Mouse (Mus musculus) heart, postnatal 14 days (tissue): ENCODE measurements around the gene Dennd5b. TPM values are rescaled to one million over a fixed set of nuclear protein-coding genes. Genes with fewer than 3 reads are reported as not detected.

Source experiments
- DNase-seq, 2 experiments: peaks; one replicate each; pipeline ENCODE4 v3.0.0; 2021 to 2022
- intact Hi-C: fragments of 180-260 bp; cut with DNase I; formaldehyde crosslinking; loops from one replicate; pipeline ENCODE4 v1.15.1; 2025
- total RNA-seq, 2 experiments: library from RNA; stranded (reverse); gene quantifications; 2 replicates each; pipeline ENCODE4 v1.2.3; 2021

Gene Dennd5b
- total RNA-seq, 2 experiments from 2014 or later: 20.5 to 23.3 TPM

- intact Hi-C loops: loop anchor here (5.0 kb wide), 1 partner anchor 35 kb away; no protein-coding TSS in a partner anchor
- DNase-seq: no peak
These were observed 6.1 kb upstream of the Dennd5b start for GRCm38 (mm10) chr6:149107615-149108014.

- intact Hi-C loops: loop anchor here (5.0 kb wide), 2 partner anchors 46 to 156 kb away; partner anchors contain the start of gene Sinhcaf
- DNase-seq: no peak
These were observed 2.0 kb upstream of the Dennd5b start for GRCm38 (mm10) chr6:149103451-149103850.

- no peak for DNase-seq
- intact Hi-C loops: loop anchor here (2.0 to 5.0 kb wide), 3 partner anchors 17 to 155 kb away; partner anchors contain the start of gene Sinhcaf
These were observed 413 bp upstream of the Dennd5b start for GRCm38 (mm10) chr6:149101943-149102243.

GRCm38 (mm10) chr6:149100174-149101075 lies 1.1 kb downstream of the Dennd5b start:
- intact Hi-C loops: loop anchor here (2.0 to 5.0 kb wide), 3 partner anchors 18 to 153 kb away; partner anchors contain the start of gene Sinhcaf
- peak; percentile 54 to 59 for DNase-seq

- DNase-seq: no peak
- intact Hi-C loops: no loop called here
These were observed 2.5 kb downstream of the Dennd5b start for GRCm38 (mm10) chr6:149098993-149099392.

GRCm38 (mm10) chr6:149097276-149097675 lies 4.2 kb downstream of the Dennd5b start:
- intact Hi-C loops: no loop called here

GRCm38 (mm10) chr6:149096233-149096632 lies 5.2 kb downstream of the Dennd5b start:
- intact Hi-C loops: no loop called here
- DNase-seq: no peak

More at GRCm38 (mm10) chr6:149097276-149097675, 4.2 kb downstream of the Dennd5b start:
- no peak for DNase-seq

GRCm38 (mm10) chr6:149095389-149095788 lies 6.1 kb downstream of the Dennd5b start:
- intact Hi-C loops: no loop called here
- DNase-seq: peak in 1 of 2 experiments; percentile 12

- intact Hi-C loops: no loop called here
- DNase-seq: no peak
These were observed 6.9 kb downstream of the Dennd5b start for GRCm38 (mm10) chr6:149094555-149094954.

GRCm38 (mm10) chr6:149093465-149093864 lies 8.0 kb downstream of the Dennd5b start:
- DNase-seq: peak; percentile 5 to 16
- intact Hi-C loops: no loop called here

- DNase-seq: no peak
- intact Hi-C loops: no loop called here
These were observed 9.1 kb downstream of the Dennd5b start for GRCm38 (mm10) chr6:149092406-149092805.

- DNase-seq: peak; percentile 3 to 21
- intact Hi-C loops: no loop called here
These were observed 24.2 kb downstream of the Dennd5b start for GRCm38 (mm10) chr6:149077136-149077808.

GRCm38 (mm10) chr6:149073854-149074253 lies 27.6 kb downstream of the Dennd5b start:
- intact Hi-C loops: loop anchor here (5.0 kb wide), 1 partner anchor 33 kb away; no protein-coding TSS in a partner anchor

GRCm38 (mm10) chr6:149072873-149073272 lies 28.6 kb downstream of the Dennd5b start:
- DNase-seq: no peak
- intact Hi-C loops: loop anchor here (5.0 kb wide), 1 partner anchor 34 kb away; no protein-coding TSS in a partner anchor

More at GRCm38 (mm10) chr6:149073854-149074253, 27.6 kb downstream of the Dennd5b start:
- no peak for DNase-seq

- intact Hi-C loops: loop anchor here (5.0 kb wide), 1 partner anchor 37 kb away; no protein-coding TSS in a partner anchor
These were observed 30.8 kb downstream of the Dennd5b start for GRCm38 (mm10) chr6:149070592-149071124.

GRCm38 (mm10) chr6:149063382-149063781 lies 38.1 kb downstream of the Dennd5b start:
- DNase-seq: no peak
- intact Hi-C loops: no loop called here

More at GRCm38 (mm10) chr6:149070592-149071124, 30.8 kb downstream of the Dennd5b start:
- DNase-seq: no peak

- intact Hi-C loops: no loop called here
- DNase-seq: no peak
These were observed 40.7 kb downstream of the Dennd5b start for GRCm38 (mm10) chr6:149060670-149061387.

GRCm38 (mm10) chr6:149057947-149058391 lies 43.5 kb downstream of the Dennd5b start:
- peak; percentile 14 to 47 for DNase-seq
- intact Hi-C loops: loop anchor here (1.0 to 5.0 kb wide), 3 partner anchors 44 to 319 kb away; partner anchors contain the start of gene Dennd5b

- intact Hi-C loops: loop anchor here (5.0 kb wide), 2 partner anchors 48 to 323 kb away; partner anchors contain the start of gene Dennd5b
- DNase-seq: no peak
These were observed 46.7 kb downstream of the Dennd5b start for GRCm38 (mm10) chr6:149054780-149055179.
